Mouse (Mus musculus): ENCODE data around the gene Tmsb15a.
"Not testable (repeated sequence)": the region's sequence is repeated elsewhere in the genome, so short reads cannot be mapped to it uniquely, and the experiment has no call there.

Tmsb15a gene

GRCm38 (mm10) chrX:135725161-135725560 is at the start of gene Tmsb15a:
Gene Tmsb15a, minus strand, starts transcription at chrX:135725261.
- DNase-seq (ENCODE audit: low spot score): no peak

GRCm38 (mm10) chrX:135768565-135768964 is 43.5 kb upstream of the Tmsb15a start:
- DNase-seq (ENCODE audit: low spot score): no peak

- no peak for DNase-seq (ENCODE audit: low spot score)
These were observed 43.0 kb upstream of the Tmsb15a start for GRCm38 (mm10) chrX:135768043-135768548.

GRCm38 (mm10) chrX:135761707-135762106 is 36.6 kb upstream of the Tmsb15a start:
- DNase-seq (ENCODE audit: low spot score): no peak

GRCm38 (mm10) chrX:135752832-135753231 is 27.8 kb upstream of the Tmsb15a start:
- peak; percentile 65 for DNase-seq (ENCODE audit: low spot score)

GRCm38 (mm10) chrX:135745376-135745775 is 20.3 kb upstream of the Tmsb15a start:
- not testable (repeated sequence) for DNase-seq (ENCODE audit: low spot score)

GRCm38 (mm10) chrX:135743056-135743355 is 17.9 kb upstream of the Tmsb15a start:
- DNase-seq (ENCODE audit: low spot score): no peak

- DNase-seq (ENCODE audit: low spot score): peak; percentile 71
These were observed 17.4 kb upstream of the Tmsb15a start, which contains the start of the genes Armcx5 and Gprasp1 for GRCm38 (mm10) chrX:135742304-135743055. Gene Armcx5, plus strand, starts transcription at chrX:135742733. Gene Gprasp1, plus strand, starts transcription at chrX:135742733.

- DNase-seq (ENCODE audit: low spot score): no peak
These were observed 13.9 kb upstream of the Tmsb15a start for GRCm38 (mm10) chrX:135738730-135739520.

- DNase-seq (ENCODE audit: low spot score): no peak
These were observed 12.2 kb downstream of the Tmsb15a start for GRCm38 (mm10) chrX:135712845-135713244.

- no peak for DNase-seq (ENCODE audit: low spot score)
These were observed 20.7 kb downstream of the Tmsb15a start for GRCm38 (mm10) chrX:135704349-135704748.

GRCm38 (mm10) chrX:135703111-135703510 is 21.9 kb downstream of the Tmsb15a start:
- DNase-seq (ENCODE audit: low spot score): no peak

- DNase-seq (ENCODE audit: low spot score): no peak
These were observed 31.4 kb downstream of the Tmsb15a start, which contains the start of gene Tcp11x2 for GRCm38 (mm10) chrX:135693633-135694032. Gene Tcp11x2, minus strand, starts transcription at chrX:135693790.

- DNase-seq (ENCODE audit: low spot score): no peak
These were observed 37.3 kb downstream of the Tmsb15a start for GRCm38 (mm10) chrX:135687802-135688201.

- DNase-seq (ENCODE audit: low spot score): no peak
These were observed 43.2 kb downstream of the Tmsb15a start for GRCm38 (mm10) chrX:135681858-135682257.
